Mouse (Mus musculus) embryonic facial prominence, embryonic 10.5 days (tissue): ENCODE measurements at regions not wholly inside any gene's neighbourhood (a gene's known extent, or its start where the extent isn't known, plus 50 kb on each side); places are given as distances from the start of the nearest gene placed in this dataset.

Source experiments
- DNase-seq: peaks from one replicate; pipeline ENCODE4 v3.0.0-alpha.2; 2017; ENCODE audit warnings: low spot score
- H3K27ac ChIP-seq: fragments of 300-500 bp; sonication (generic); replicated peaks from 2 replicates; pipeline ENCODE4 v1.5.1; 2016; ENCODE audit warnings: mild to moderate bottlenecking
- H3K27me3 ChIP-seq: fragments of 300-500 bp; sonication (generic); replicated peaks from 2 replicates; pipeline ENCODE4 v1.6.1; 2016; ENCODE audit warnings: low read depth, mild to moderate bottlenecking; ENCODE audit not compliant: poor library complexity, severe bottlenecking
- H3K36me3 ChIP-seq: fragments of 300-500 bp; sonication (generic); replicated peaks from 2 replicates; pipeline ENCODE4 v1.6.1; 2016; ENCODE audit warnings: mild to moderate bottlenecking, moderate library complexity
- H3K4me1 ChIP-seq: fragments of 300-500 bp; sonication (generic); 2 replicates; pipeline ENCODE4 v1.6.1; 2016
- H3K4me3 ChIP-seq: fragments of 300-500 bp; sonication (generic); 2 replicates; pipeline ENCODE4 v1.5.1; 2016; ENCODE audit warnings: mild to moderate bottlenecking, moderate library complexity
- H3K9me3 ChIP-seq: fragments of 300-500 bp; sonication (generic); 2 replicates; pipeline ENCODE4 v1.6.1; 2016; ENCODE audit warnings: mild to moderate bottlenecking
- WGBS: fragments of 180-500 bp; shearing (Covaris S2); methylation state at CpG from one replicate; pipeline ENCODE4 v1.1.7; 2016; 5-methylcytosine and 5-hydroxymethylcytosine counted together

DNA sequence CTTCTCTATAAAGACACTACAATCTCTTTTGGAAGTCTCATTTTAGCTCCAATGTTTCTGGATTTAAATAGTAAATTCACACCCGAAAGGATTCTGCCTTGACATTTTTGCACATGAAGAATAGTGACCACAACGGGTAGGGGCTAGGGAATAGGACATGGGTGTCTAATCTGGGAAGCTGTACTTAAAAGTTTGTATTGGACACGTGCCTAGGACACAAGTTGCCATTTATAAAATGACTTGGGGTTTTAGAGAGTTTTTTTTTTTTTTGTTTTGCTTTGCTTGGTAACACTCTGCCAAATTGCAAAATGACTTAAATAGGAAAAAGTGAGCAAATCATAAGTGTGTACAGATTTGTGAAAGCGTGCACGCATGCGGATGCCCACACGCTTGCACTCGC is 93.8 kb upstream of the Pkn2 start:
- no peak for DNase-seq
- no peaks in the 10 kb centered on the region for H3K27me3 ChIP-seq
- H3K9me3 ChIP-seq = no peaks in the 10 kb centered on the region
- no peak overlapping the region for H3K27ac ChIP-seq
- no peak overlapping the region for H3K4me3 ChIP-seq
- WGBS = 92% methylated on average over 8 of the region's 8 CpGs
- no peaks in the 10 kb centered on the region for H3K36me3 ChIP-seq
- peaks cover 3% of the 10 kb centered on the region; the same call in 1 of the 2 replicates for H3K4me1 ChIP-seq

DNA sequence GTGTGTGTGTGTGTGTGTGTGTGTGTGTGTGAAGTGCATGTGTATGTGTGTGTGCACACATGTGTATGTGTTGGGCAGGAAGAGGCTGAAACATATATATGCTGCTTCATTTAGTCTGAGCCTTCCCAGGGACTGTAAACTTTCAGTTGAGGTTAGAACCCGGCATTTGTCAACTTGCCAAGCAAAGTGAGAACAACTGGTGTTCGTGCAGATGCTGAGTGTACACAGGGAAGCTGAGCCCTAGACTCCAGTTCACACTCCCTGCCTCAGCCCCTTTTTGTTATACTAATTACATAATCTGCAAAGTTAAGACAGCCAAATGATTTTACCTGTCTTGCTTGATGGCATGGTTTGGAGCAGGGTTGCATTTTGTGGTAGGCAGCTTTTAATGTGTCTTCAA is 87.7 kb upstream of the Pkn2 start:
- WGBS = 90% methylated on average over 2 of the region's 2 CpGs
- H3K4me3 ChIP-seq = no peak overlapping the region
- H3K9me3 ChIP-seq = no peaks in the 10 kb centered on the region
- H3K27ac ChIP-seq = no peak overlapping the region
- H3K36me3 ChIP-seq = no peaks in the 10 kb centered on the region
- no peak for DNase-seq
- H3K4me1 ChIP-seq = no peaks in the 10 kb centered on the region
- no peaks in the 10 kb centered on the region for H3K27me3 ChIP-seq

DNA sequence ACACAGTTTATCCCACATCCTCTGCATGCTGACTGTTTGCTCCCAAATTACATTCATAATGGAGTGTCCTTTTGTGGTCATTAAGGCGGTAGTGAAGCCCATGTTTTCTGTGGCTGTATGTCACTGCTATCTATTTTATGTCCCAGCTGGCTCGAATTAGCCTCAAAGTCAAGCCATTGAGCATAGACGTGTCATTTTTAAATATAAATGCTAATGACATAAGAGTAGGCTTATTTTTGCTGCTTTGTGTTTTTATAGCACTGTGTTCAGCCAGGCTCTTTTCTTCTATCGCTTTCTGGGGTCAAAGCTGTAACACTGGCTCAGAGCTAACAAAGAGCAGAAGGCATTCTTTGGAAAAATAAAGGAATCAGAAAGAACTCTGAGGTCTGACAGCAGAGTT is 83.8 kb upstream of the Pkn2 start:
- no peak for DNase-seq
- H3K4me3 ChIP-seq = no peak overlapping the region
- 79% methylated on average over 4 of the region's 4 CpGs for WGBS
- H3K4me1 ChIP-seq = no peaks in the 10 kb centered on the region
- H3K27me3 ChIP-seq = no peaks in the 10 kb centered on the region
- no peak overlapping the region for H3K27ac ChIP-seq
- no peaks in the 10 kb centered on the region for H3K36me3 ChIP-seq
- H3K9me3 ChIP-seq = no peaks in the 10 kb centered on the region

DNA sequence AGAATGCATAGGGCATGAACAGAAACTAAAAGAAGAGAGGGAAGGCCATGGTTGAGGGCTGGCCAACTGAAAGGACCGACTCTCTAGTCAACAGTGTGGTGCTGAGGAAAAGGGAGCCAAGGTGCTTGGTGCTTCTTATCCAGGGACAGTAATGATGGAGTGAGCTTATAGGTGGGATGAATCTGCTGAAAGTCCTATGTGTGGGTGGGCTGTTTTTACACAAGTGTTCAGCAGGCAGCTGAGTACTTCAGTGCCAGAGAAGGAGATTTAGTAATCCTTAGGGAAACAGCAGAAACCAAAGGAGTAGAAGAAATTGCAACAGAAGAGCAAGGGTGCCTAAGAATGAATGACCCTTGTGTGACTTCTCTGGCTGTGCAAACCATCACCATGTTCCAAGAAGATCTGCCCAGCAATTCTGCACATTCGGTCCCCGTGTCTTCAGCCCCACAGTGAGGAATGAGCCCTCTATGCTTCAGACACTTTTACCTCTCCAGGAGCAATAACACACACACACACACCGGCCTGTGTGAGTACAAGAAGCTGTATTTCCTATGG is 82.1 kb upstream of the Pkn2 start:
- H3K36me3 ChIP-seq = no peaks in the 10 kb centered on the region
- H3K4me1 ChIP-seq = no peaks in the 10 kb centered on the region
- no peaks in the 10 kb centered on the region for H3K27me3 ChIP-seq
- H3K4me3 ChIP-seq = no peak overlapping the region
- WGBS = 91% methylated on average over 4 of the region's 4 CpGs
- H3K9me3 ChIP-seq = no peaks in the 10 kb centered on the region
- no peak for DNase-seq
- no peak overlapping the region for H3K27ac ChIP-seq

DNA sequence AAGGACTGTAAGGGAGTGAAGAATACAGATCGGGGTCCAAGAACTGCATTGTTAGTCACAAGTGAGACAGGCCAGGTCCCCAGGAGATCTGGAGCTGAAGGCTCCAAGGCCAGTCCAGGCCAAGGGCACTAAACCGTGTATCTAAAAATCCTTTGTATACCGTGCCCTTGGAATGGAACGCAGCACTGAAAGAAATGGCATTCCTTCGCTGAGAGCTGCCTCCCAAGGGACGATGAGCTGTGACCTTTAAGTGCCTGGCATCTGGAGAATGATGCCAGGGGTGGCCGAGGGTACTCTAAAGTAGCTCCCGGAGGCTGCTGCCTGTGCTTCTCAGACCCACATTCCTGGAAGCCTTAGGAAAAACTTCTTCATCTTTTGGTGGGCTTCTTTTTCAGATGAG is 76.0 kb upstream of the Pkn2 start:
- no peaks in the 10 kb centered on the region for H3K27me3 ChIP-seq
- H3K36me3 ChIP-seq = no peaks in the 10 kb centered on the region
- no peak overlapping the region for H3K4me3 ChIP-seq
- 75% methylated on average over 8 of the region's 8 CpGs for WGBS
- no peak overlapping the region for H3K27ac ChIP-seq
- DNase-seq = no peak
- no peaks in the 10 kb centered on the region for H3K9me3 ChIP-seq
- no peaks in the 10 kb centered on the region for H3K4me1 ChIP-seq

GRCm38 (mm10) chr3:142948771-142949170 is 67.0 kb upstream of the Pkn2 start:
- Histone ChIP-seq H3K4me3 (no peak overlapping the region), H3K9me3 (no peaks in the 10 kb centered on the region), H3K27ac (no peak overlapping the region), H3K4me1 (no peaks in the 10 kb centered on the region), H3K27me3 (no peaks in the 10 kb centered on the region), H3K36me3 (no peaks in the 10 kb centered on the region)
- DNase-seq = peak; percentile 68
- 35% methylated on average over 7 of the region's 7 CpGs for WGBS

DNA sequence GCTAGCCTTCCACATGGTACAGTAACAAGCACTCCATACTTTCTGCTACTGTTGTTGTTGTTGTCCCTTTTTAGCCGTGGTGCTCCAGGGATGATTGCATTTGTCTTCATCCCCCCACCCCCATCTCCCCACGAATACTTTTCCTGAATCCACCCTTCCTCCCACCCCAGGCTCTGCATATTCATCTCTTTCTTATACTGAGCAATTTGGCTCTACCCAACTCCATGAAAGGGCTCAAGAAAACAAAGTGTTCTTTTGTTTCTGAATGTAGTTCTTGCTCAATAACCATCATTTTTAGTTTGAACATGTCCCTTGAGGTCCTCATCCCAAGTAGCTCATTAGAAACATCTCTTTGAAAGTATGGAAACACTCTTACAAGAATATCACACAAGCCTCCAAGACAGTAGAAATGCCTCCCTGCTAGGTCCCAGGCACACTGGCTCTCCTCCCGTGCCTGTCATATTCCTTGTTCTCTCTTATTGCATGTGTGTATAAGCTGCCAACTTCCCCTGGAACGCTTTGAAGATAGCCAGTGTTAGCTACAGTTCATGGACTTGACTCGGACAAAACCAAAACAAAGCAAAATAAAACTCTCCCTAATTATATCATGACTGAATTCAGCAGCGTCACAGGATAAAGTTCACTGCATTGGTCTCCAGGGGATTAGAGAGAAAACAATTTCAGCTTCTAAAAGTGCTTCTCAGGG is 59.7 kb upstream of the Pkn2 start:
- Histone ChIP-seq H3K27me3 (no peaks in the 10 kb centered on the region), H3K36me3 (no peaks in the 10 kb centered on the region), H3K4me1 (peaks cover 5% of the 10 kb centered on the region), H3K4me3 (no peak overlapping the region), H3K27ac (no peak overlapping the region), H3K9me3 (no peaks in the 10 kb centered on the region)
- WGBS = 56% methylated on average over 6 of the region's 6 CpGs
- no peak for DNase-seq

- no peaks in the 10 kb centered on the region for H3K36me3 ChIP-seq
- no peaks in the 10 kb centered on the region for H3K27me3 ChIP-seq
- no peak overlapping the region for H3K27ac ChIP-seq
- peaks cover 5% of the 10 kb centered on the region for H3K4me1 ChIP-seq
- H3K4me3 ChIP-seq = no peak overlapping the region
- 82% methylated on average over 5 of the region's 5 CpGs for WGBS
- no peaks in the 10 kb centered on the region for H3K9me3 ChIP-seq
- DNase-seq = no peak
Observed at GRCm38 (mm10) chr3:142940874-142941273, 59.1 kb upstream of the Pkn2 start.

DNA sequence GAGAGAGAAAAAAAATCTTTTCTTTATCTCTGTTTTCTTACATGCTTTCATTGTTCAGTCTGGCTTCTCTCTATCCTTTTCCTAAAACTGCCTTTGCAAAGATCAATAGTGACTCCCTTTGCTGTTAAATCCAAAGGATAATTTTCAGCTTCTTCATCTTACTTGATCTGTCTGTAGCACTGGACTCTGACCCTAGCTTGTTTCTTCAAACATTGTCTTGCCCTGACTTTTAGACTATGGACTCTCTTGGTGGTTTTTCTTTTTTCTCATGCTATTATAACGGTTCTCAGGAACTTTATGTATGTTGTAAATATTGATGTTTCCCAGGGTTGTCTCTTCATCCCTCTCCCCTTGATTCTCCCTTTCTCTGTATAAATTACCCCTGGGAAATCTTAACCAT is 58.0 kb upstream of the Pkn2 start:
- DNase-seq = no peak
- Histone ChIP-seq H3K27me3 (no peaks in the 10 kb centered on the region), H3K4me3 (no peak overlapping the region), H3K27ac (no peak overlapping the region), H3K36me3 (no peaks in the 10 kb centered on the region), H3K4me1 (peaks cover 5% of the 10 kb centered on the region), H3K9me3 (no peaks in the 10 kb centered on the region)
- WGBS = 84% methylated on average over 1 of the region's 1 CpGs

- Histone ChIP-seq H3K4me1 (no peaks in the 10 kb centered on the region; the same call in 1 of the 2 replicates), H3K27ac (no peak overlapping the region), H3K27me3 (no peaks in the 10 kb centered on the region), H3K4me3 (no peak overlapping the region), H3K9me3 (no peaks in the 10 kb centered on the region), H3K36me3 (no peaks in the 10 kb centered on the region)
- no peak for DNase-seq
- 72% methylated on average over 5 of the region's 5 CpGs for WGBS
Observed at GRCm38 (mm10) chr3:142935949-142936348, 54.1 kb upstream of the Pkn2 start.

DNA sequence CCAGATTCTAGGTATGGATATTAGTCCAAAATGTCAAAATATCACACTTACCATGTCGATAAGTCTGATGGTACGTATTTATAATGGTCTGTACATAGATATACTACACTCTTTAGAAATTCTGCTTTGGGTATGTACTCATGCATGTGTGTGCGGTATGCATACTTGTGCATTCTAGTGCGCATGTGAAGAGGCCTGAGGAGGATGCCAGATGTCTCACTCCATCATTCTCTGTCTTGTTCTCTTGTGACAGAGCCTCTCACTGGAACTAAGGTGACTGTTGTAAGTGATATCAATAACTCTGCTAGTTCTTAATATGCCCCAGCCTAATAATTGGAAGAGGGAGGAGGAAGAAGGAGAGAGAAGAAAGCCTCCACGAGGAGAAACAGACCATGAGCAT is 52.5 kb upstream of the Pkn2 start:
- Histone ChIP-seq H3K4me3 (no peak overlapping the region), H3K27me3 (no peaks in the 10 kb centered on the region), H3K9me3 (no peaks in the 10 kb centered on the region), H3K27ac (no peak overlapping the region), H3K36me3 (no peaks in the 10 kb centered on the region), H3K4me1 (no peaks in the 10 kb centered on the region; the same call in 1 of the 2 replicates)
- no peak for DNase-seq
- 88% methylated on average over 5 of the region's 5 CpGs for WGBS

- WGBS = 75% methylated on average over 5 of the region's 5 CpGs
- Histone ChIP-seq H3K27me3 (no peaks in the 10 kb centered on the region), H3K4me3 (no peak overlapping the region), H3K9me3 (no peaks in the 10 kb centered on the region), H3K4me1 (no peaks in the 10 kb centered on the region; the same call in 1 of the 2 replicates), H3K27ac (no peak overlapping the region), H3K36me3 (no peaks in the 10 kb centered on the region)
- DNase-seq = no peak
Observed at GRCm38 (mm10) chr3:142933684-142934259, 52.0 kb upstream of the Pkn2 start.
